Comparison of ENCODE assay signal across 16 mouse cellular contexts in genomic region chr3:102164911-102165310, GRCm38 (mm10). TPM values are rescaled to one million over a fixed set of nuclear protein-coding genes. Genes with fewer than 3 reads are reported as not detected.
DNase-seq lines count a peak whose midpoint lies in the region; ATAC-seq and TF ChIP-seq lines count a peak whose summit lies in the region.
"Had no signal": no experiment of that assay in that cellular context is flagged by ENCODE, and none has a peak within 500 bp of the region (broad histone marks: within the 10 kb centered on the region; RNA-seq: fewer than 3 reads in every experiment).

No protein-coding gene starts in this region.

- H3K36me3 ChIP-seq in heart, embryonic 10.5 days: peaks cover 56% of the 10 kb centered on the region
- peaks cover 28% of the 10 kb centered on the region for H3K36me3 ChIP-seq in ES-E14 (ENCODE audit: control insufficient read depth, insufficient read depth, low read length, poor library complexity, severe bottlenecking)
- peaks cover 48% of the 10 kb centered on the region for H3K36me3 ChIP-seq in embryonic facial prominence, embryonic 10.5 days (replicated peaks)
- H3K36me3 ChIP-seq in liver, embryonic 14.5 days (replicated peaks; ENCODE audit: control insufficient read depth, insufficient read depth, low read depth): peaks cover 39% of the 10 kb centered on the region
- H3K36me3 ChIP-seq: forebrain, embryonic 12.5 days had no signal

- no peak; the same call in 1 of the 2 replicates for TF ChIP-seq EP300 in liver, embryonic 14.5 days (IDR thresholded peaks at IDR 0.05; ENCODE audit: low read depth)

- intact Hi-C loops in heart, postnatal 25 days (cut with DNase I): loop anchor here (5.0 kb wide), 1 partner anchor 37 kb away; the partner anchor contains the start of gene Vangl1
- intact Hi-C loops in gastrocnemius, adult 2 months (cut with DNase I): no loop called here

- peak overlapping the region; percentile 32 for H3K4me3 ChIP-seq in heart, embryonic 10.5 days
- peak overlapping the region; percentile 51 to 77 for H3K4me3 ChIP-seq in ES-E14 (ENCODE audit: insufficient read depth in 1 of 2, low read depth in 1 of 2, low read length in 2 of 2, poor library complexity in 1 of 2, severe bottlenecking in 1 of 2)
- no peak overlapping the region for H3K4me3 ChIP-seq in embryonic facial prominence, embryonic 10.5 days
- peak overlapping the region; percentile 94 to 95 for H3K4me3 ChIP-seq in liver, embryonic 14.5 days (ENCODE audit: insufficient read depth in 1 of 2, low read depth in 2 of 2, low read length in 2 of 2)
- H3K4me3 ChIP-seq in gastrocnemius, adult 2 months: no peak overlapping the region
- H3K4me3 ChIP-seq: embryonic facial prominence, embryonic 12.5 days; forebrain, embryonic 12.5 days; neural tube, embryonic 13.5 days had no signal

- H3K9me3 ChIP-seq in heart, embryonic 10.5 days: no peaks in the 10 kb centered on the region
- no peaks in the 10 kb centered on the region for H3K9me3 ChIP-seq in ES-E14 (ENCODE audit: control insufficient read depth, insufficient read depth, low read depth, low read length)
- H3K9me3 ChIP-seq in embryonic facial prominence, embryonic 10.5 days: no peaks in the 10 kb centered on the region
- H3K9me3 ChIP-seq in liver, embryonic 14.5 days (ENCODE audit: control insufficient read depth, low read length): no peaks in the 10 kb centered on the region
- H3K9me3 ChIP-seq: embryonic facial prominence, embryonic 12.5 days; forebrain, embryonic 12.5 days; neural tube, embryonic 13.5 days had no signal

- peak overlapping the region; percentile 83; the same call in 1 of the 2 replicates for H3K9ac ChIP-seq in ES-E14 (ENCODE audit: insufficient read depth, low read depth, low read length, poor library complexity, severe bottlenecking)
- H3K9ac ChIP-seq in liver, embryonic 14.5 days (replicated peaks): peak overlapping the region; percentile 100
- H3K9ac ChIP-seq: embryonic facial prominence, embryonic 12.5 days; forebrain, embryonic 12.5 days; neural tube, embryonic 13.5 days had no signal

- H3K27ac ChIP-seq in heart, embryonic 10.5 days: peak overlapping the region; percentile 85
- peak overlapping the region; percentile 98 for H3K27ac ChIP-seq in ES-E14 (ENCODE audit: insufficient read depth, low read depth, low read length, poor library complexity, severe bottlenecking)
- H3K27ac ChIP-seq in embryonic facial prominence, embryonic 10.5 days (replicated peaks): peak overlapping the region; percentile 62; the same call in 1 of the 2 replicates
- peak overlapping the region; percentile 100 for H3K27ac ChIP-seq in liver, embryonic 14.5 days
- H3K27ac ChIP-seq in gastrocnemius, adult 2 months: no peak overlapping the region
- H3K27ac ChIP-seq: embryonic facial prominence, embryonic 12.5 days; forebrain, embryonic 12.5 days; neural tube, embryonic 13.5 days had no signal

- DNase-seq in heart, embryonic 10.5 days (ENCODE audit: low spot score): no peak
- DNase-seq in heart, postnatal 25 days (ENCODE audit: low spot score): no peak
- DNase-seq in ES-E14 (ENCODE audit: low read depth, low spot score): no peak
- DNase-seq in embryonic facial prominence, embryonic 10.5 days (ENCODE audit: low spot score): no peak
- DNase-seq in liver, embryonic 14.5 days (ENCODE audit: low read depth in 3 of 3, low spot score in 3 of 3): peak in 2 of 3 experiments; percentile 24 to 38
- no peak for DNase-seq in layer of hippocampus, postnatal 36 days
- no peak for DNase-seq in cerebellum, adult 11-12 months
- no peak for DNase-seq in gastrocnemius, adult 2 months
- DNase-seq: cerebellum, adult 18-20 months; heart, postnatal 4 days; kidney, adult 9 months; thymus, adult 18-20 months had no signal

- WGBS in heart, embryonic 10.5 days: 67% methylated on average over 4 of the region's 4 CpGs
- WGBS in embryonic facial prominence, embryonic 10.5 days: 53% methylated on average over 4 of the region's 4 CpGs
- WGBS in liver, embryonic 14.5 days (ENCODE audit: insufficient replicate concordance): 8% methylated on average over 4 of the region's 4 CpGs

- peak overlapping the region; percentile 99 for H3K4me2 ChIP-seq in liver, embryonic 14.5 days (ENCODE audit: low read depth)
- H3K4me2 ChIP-seq: embryonic facial prominence, embryonic 12.5 days; forebrain, embryonic 12.5 days; neural tube, embryonic 13.5 days had no signal

- H3K27me3 ChIP-seq in heart, embryonic 10.5 days (ENCODE audit: insufficient read depth, poor library complexity, severe bottlenecking): no peaks in the 10 kb centered on the region
- H3K27me3 ChIP-seq in embryonic facial prominence, embryonic 10.5 days (replicated peaks; ENCODE audit: low read depth, poor library complexity, severe bottlenecking): peaks cover 12% of the 10 kb centered on the region
- no peaks in the 10 kb centered on the region for H3K27me3 ChIP-seq in liver, embryonic 14.5 days (ENCODE audit: control insufficient read depth, insufficient read depth, low read length)
- H3K27me3 ChIP-seq: CH12.LX; embryonic facial prominence, embryonic 12.5 days; forebrain, embryonic 12.5 days; neural tube, embryonic 13.5 days had no signal

- ATAC-seq in liver, embryonic 14.5 days (ENCODE audit: insufficient read depth): no peak

- in situ Hi-C loops in ES-E14 (cut with MboI; ENCODE audit: low sequenced_read_pairs in 2 of 2, unreplicated experiment in 2 of 2): no loop called here

- H3K4me1 ChIP-seq in heart, embryonic 10.5 days: peaks cover 50% of the 10 kb centered on the region
- peaks cover 19 to 26% of the 10 kb centered on the region in 2 experiments for H3K4me1 ChIP-seq in ES-E14 (ENCODE audit: control insufficient read depth in 2 of 2, insufficient read depth in 2 of 2, low read length in 2 of 2, poor library complexity in 1 of 2)
- peaks cover 21% of the 10 kb centered on the region for H3K4me1 ChIP-seq in embryonic facial prominence, embryonic 10.5 days
- H3K4me1 ChIP-seq in liver, embryonic 14.5 days (replicated peaks; ENCODE audit: control insufficient read depth in 2 of 2, insufficient read depth in 2 of 2, low read length in 1 of 2): peaks cover 38 to 41% of the 10 kb centered on the region in 2 experiments

- TF ChIP-seq CTCF in liver, embryonic 14.5 days (IDR thresholded peaks at IDR 0.05; ENCODE audit: low read depth): no peak
- TF ChIP-seq CTCF in gastrocnemius, adult 2 months (IDR thresholded peaks at IDR 0.05): no peak

TF ChIP-seq in ES-E14, 5 proteins besides CTCF, POLR2A, EP300 and RAD21:
- TF ChIP-seq MAFK (IDR thresholded peaks at IDR 0.05; ENCODE audit: insufficient read depth, low read depth, low read length) (no peak), HCFC1 (IDR thresholded peaks at IDR 0.05; ENCODE audit: borderline replicate concordance, insufficient read depth, low read length) (no peak), CHD2 (IDR thresholded peaks at IDR 0.05; ENCODE audit: low read depth, low read length) (no peak), ZNF384 (IDR thresholded peaks at IDR 0.05; ENCODE audit: low read depth, low read length) (no peak), ZC3H11A (IDR thresholded peaks at IDR 0.05; ENCODE audit: borderline replicate concordance, low read depth, low read length) (no peak)

RNA-seq across cellular contexts. Expression of gene Vangl1, which starts 39.6 kb away (rescaled TPM):
- 26.5 and 32.8 TPM in 2 replicates for polyA plus RNA-seq in heart, embryonic 10.5 days (2016; fragmentation: Nextera tagmentation; extraction: Ambion mirVana)
- total RNA-seq in heart, postnatal 25 days (2021): 10 to 100 TPM; 11.3 to 12.9 TPM
- total RNA-seq in ES-E14 (2012; rRNA removed): 119 and 167 TPM in 2 replicates
- 12.9 and 13.3 TPM in 2 replicates for polyA plus RNA-seq in embryonic facial prominence, embryonic 10.5 days (2016; fragmentation: Nextera tagmentation; extraction: Ambion mirVana)
- polyA plus RNA-seq in liver, embryonic 14.5 days (2012; rRNA removed): 62.8 and 74.2 TPM in 2 replicates
- polyA plus RNA-seq in liver, embryonic 14.5 days (2014; fragmentation: Nextera tagmentation; extraction: Ambion mirVana): 62.0 and 62.2 TPM in 2 replicates
- 1 to 10 TPM; 5.3 to 7.3 TPM for total RNA-seq in layer of hippocampus, postnatal 36 days (2021)
- 1 to 10 TPM; 1.6 to 4.1 TPM for total RNA-seq in gastrocnemius, adult 2 months (2021)
- total RNA-seq: CH12.LX had no signal

Comparison
In these comparisons a context has a peak if more than half of its experiments do, and no peak if none do; other contexts are left out.
1. DNase-seq: peak in liver, embryonic 14.5 days (2 of 3); none in heart, embryonic 10.5 days (single experiment), heart, postnatal 25 days (single experiment), ES-E14 (single experiment), embryonic facial prominence, embryonic 10.5 days (single experiment), layer of hippocampus, postnatal 36 days (0 of 2), cerebellum, adult 11-12 months (single experiment) and gastrocnemius, adult 2 months (single experiment).
2. H3K4me3 ChIP-seq: peak in heart, embryonic 10.5 days (single experiment), ES-E14 (2 of 2) and liver, embryonic 14.5 days (2 of 2); none in embryonic facial prominence, embryonic 10.5 days (single experiment) and gastrocnemius, adult 2 months (single experiment).